Mouse (Mus musculus) spleen, adult 2 months (tissue): ENCODE measurements at regions not wholly inside any gene's neighbourhood (a gene's known extent, or its start where the extent isn't known, plus 50 kb on each side); places are given as distances from the start of the nearest gene placed in this dataset.

ENCODE experiments used
- CTCF ChIP-seq: fragments of 200-500 bp; IDR thresholded peaks from 2 replicates; pipeline ENCODE4 v1.5.1; 2011; ENCODE audit warnings: mild to moderate bottlenecking, inconsistent platforms; ENCODE audit not compliant: insufficient read depth, insufficient read length, insufficient replicate concordance; ENCODE audit errors: extremely low read depth
- POLR2A ChIP-seq: fragments of 200-500 bp; IDR thresholded peaks from 2 replicates; pipeline ENCODE4 v1.6.1; 2011; ENCODE audit warnings: low read depth, low read length, inconsistent platforms

DNA sequence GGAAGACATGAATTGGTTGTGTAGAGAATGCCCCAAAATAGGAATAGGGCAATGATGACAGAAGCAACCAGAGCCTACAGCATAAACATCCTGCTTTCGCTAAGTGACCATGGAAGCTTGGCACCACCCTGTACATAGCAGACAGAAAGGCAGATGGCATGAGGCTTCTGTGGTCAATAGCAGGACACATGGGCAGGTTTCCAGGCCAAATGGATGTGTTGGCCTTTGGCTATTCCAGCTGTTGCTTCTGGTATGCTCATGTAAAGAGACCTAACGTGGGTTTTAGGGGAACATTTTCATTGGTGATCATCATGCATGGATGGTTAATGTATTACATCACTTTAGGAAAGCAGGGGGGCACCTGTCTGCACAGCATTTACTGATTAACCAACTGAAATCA is 456.2 kb downstream of the Dmrt2 start:
- TF ChIP-seq POLR2A, result no peak
- TF ChIP-seq CTCF, result no peak
